Mouse (Mus musculus): ENCODE data around the gene Sv2c. TPM values are rescaled to one million over a fixed set of nuclear protein-coding genes. Genes with fewer than 3 reads are reported as not detected.

Gene Sv2c
- 0.02 TPM in 1 of 2 replicates, not detected in the other for polyA plus RNA-seq (2012; ENCODE audit: low replicate concordance)

DNA sequence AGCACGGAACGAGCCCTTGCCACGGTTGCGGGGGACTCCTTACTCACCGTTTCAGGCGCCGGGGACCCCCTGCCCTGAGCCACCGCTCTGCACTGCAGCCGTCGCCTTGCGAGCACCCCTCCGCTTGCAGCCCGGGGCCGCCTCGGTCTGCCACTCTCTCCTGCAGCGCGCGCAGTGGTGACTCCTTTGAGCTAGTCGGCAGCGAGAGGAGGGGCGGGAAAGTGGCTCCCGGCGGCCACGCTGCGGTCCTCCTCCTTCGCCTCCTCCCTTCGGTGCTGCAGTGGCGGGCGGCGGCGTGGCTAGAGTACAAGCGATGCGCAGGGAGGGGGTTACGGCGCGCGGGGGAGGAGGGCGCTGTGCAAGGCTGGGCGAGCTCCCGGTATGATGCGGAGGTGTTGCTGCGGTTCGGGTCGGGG is at the start of gene Sv2c:
Gene Sv2c, minus strand, starts transcription at position 177 of the 416 bp plus-strand sequence.

DNA sequence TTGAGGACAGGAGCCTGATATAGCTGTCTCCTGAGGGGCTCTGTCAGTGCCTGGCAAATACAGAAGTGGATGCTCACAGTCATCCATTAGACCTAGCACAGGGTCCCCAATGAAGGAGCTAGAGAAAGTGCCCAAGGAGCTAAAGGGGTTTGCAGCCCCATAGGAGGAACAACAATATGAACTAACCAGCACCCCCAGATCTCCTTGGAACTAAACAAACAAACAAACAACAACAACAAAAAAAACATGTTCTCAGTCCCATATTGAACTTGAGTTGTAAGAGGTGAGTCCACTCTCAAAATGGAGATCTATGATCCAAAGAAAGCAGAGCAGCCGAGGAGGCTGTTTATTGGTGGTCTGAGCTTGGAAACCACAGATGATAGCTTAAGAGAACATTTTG is 50.6 kb downstream of the Sv2c start, which contains the start of gene Gm17190:
Gene Gm17190, plus strand, starts transcription at position 301 of the 400 bp plus-strand sequence.

DNA sequence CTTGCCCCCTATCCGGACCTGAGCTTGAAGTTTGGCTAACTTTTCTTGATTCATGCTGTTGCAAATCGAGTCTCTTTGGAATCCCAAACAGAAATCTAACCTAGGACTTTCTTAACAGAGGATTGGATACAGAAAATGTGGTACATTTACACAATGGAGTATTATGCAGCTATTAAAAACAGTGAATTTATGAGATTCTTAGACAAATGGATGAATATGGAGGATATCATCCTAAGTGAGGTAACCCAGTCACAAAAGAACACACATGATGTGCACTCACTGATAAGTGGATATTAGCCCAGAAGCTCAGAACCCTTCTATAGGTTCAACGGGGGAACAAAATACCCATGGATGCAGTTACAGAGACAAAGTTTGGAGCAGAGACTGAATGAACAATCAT is 51.1 kb downstream of the Sv2c start, which contains the start of gene Gm20075:
Gene Gm20075, minus strand, starts transcription at position 101 of the 400 bp plus-strand sequence.

Other genes with a start within 250 kb of the Sv2c start
- 1.5 and 2.3 TPM in 2 replicates for gene Iqgap2, start 240.7 kb downstream of the Sv2c start, polyA plus RNA-seq (2012; ENCODE audit: low replicate concordance)
- 0.26 and 1.8 TPM in 2 replicates for gene Gm20075, start 51.2 kb downstream of the Sv2c start, polyA plus RNA-seq (2012; ENCODE audit: low replicate concordance)
- gene Gm17190, start 50.5 kb downstream of the Sv2c start, polyA plus RNA-seq (2012; ENCODE audit: low replicate concordance), result not detected in 2 replicates